32 mouse cellular contexts compared by ENCODE assay signal in genomic region chr11:56341731-56342130, GRCm38 (mm10).
A peak's percentile ranks its signal among the peaks of the same experiment; 100 is the strongest.
DNase-seq lines count a peak whose midpoint lies in the region; ATAC-seq and TF ChIP-seq lines count a peak whose summit lies in the region.
"Had no signal": no experiment of that assay in that cellular context is flagged by ENCODE, and none has a peak within 500 bp of the region (broad histone marks: within the 10 kb centered on the region; RNA-seq: fewer than 3 reads in every experiment).

No protein-coding gene starts in this region.

- no peak overlapping the region for H3K4me3 ChIP-seq in forebrain, embryonic 14.5 days (ENCODE audit: low read depth, low read length)
- H3K4me3 ChIP-seq in forebrain, embryonic 13.5 days: no peak overlapping the region
- H3K4me3 ChIP-seq in CH12.LX (replicated peaks in 1 of 3; ENCODE audit: low read depth in 2 of 3, low read length in 2 of 3, poor library complexity in 1 of 3): no peak overlapping the region
- H3K4me3 ChIP-seq in embryonic fibroblast, embryonic 13.5 days (ENCODE audit: insufficient read depth, low read length): no peak overlapping the region
- no peak overlapping the region for H3K4me3 ChIP-seq in midbrain, embryonic 14.5 days (replicated peaks; ENCODE audit: low read depth, low read length)
- no peak overlapping the region for H3K4me3 ChIP-seq in left cerebral cortex, adult 2 months
- H3K4me3 ChIP-seq: embryonic facial prominence, embryonic 10.5 days; embryonic facial prominence, embryonic 13.5 days; forebrain, embryonic 10.5 days; gastrocnemius, adult 2 months; heart, adult 2 months; heart, embryonic 10.5 days; heart, embryonic 13.5 days had no signal

- WGBS in forebrain, embryonic 14.5 days: 69% methylated on average over 1 of the region's 1 CpGs
- WGBS in forebrain, embryonic 13.5 days: 72% methylated on average over 1 of the region's 1 CpGs
- 86% methylated on average over 1 of the region's 1 CpGs for WGBS in midbrain, embryonic 14.5 days

- TF ChIP-seq RAD21 in CH12.LX (IDR thresholded peaks at IDR 0.05; ENCODE audit: low read depth, low read length): no peak

- intact Hi-C loops in left cerebral cortex, adult 2 months (cut with DNase I): no loop called here

- H3K36me3 ChIP-seq in forebrain, embryonic 14.5 days (ENCODE audit: control insufficient read depth, insufficient read depth, low read length): no peaks in the 10 kb centered on the region
- no peaks in the 10 kb centered on the region for H3K36me3 ChIP-seq in forebrain, embryonic 13.5 days (ENCODE audit: poor library complexity, severe bottlenecking)
- H3K36me3 ChIP-seq in CH12.LX (replicated peaks in 1 of 2; ENCODE audit: control insufficient read depth in 1 of 2, insufficient read depth in 1 of 2, low read length in 1 of 2): no peaks in the 10 kb centered on the region
- no peaks in the 10 kb centered on the region for H3K36me3 ChIP-seq in midbrain, embryonic 14.5 days (ENCODE audit: control insufficient read depth, insufficient read depth, low read length)
- H3K36me3 ChIP-seq: embryonic facial prominence, embryonic 10.5 days; embryonic facial prominence, embryonic 13.5 days; forebrain, embryonic 10.5 days; G1E; heart, embryonic 10.5 days; heart, embryonic 13.5 days had no signal

- dilution Hi-C loops in CH12.LX (cut with MboI; ENCODE audit: extremely low pct_ligation_motif_present, extremely low pct_unique_long_range_greater_than_20kb, low sequenced_read_pairs): no loop called here

- no peak overlapping the region for H3K4me2 ChIP-seq in forebrain, embryonic 14.5 days (ENCODE audit: low read length)
- no peak overlapping the region for H3K4me2 ChIP-seq in forebrain, embryonic 13.5 days
- H3K4me2 ChIP-seq in CH12.LX (ENCODE audit: insufficient read depth, low read depth, poor library complexity, severe bottlenecking): no peak overlapping the region
- no peak overlapping the region for H3K4me2 ChIP-seq in midbrain, embryonic 14.5 days (ENCODE audit: low read length)
- H3K4me2 ChIP-seq: embryonic facial prominence, embryonic 13.5 days; heart, embryonic 13.5 days; hindbrain, embryonic 14.5 days had no signal

- TF ChIP-seq EP300 in CH12.LX (IDR thresholded peaks at IDR 0.05; ENCODE audit: low read length): peak; percentile 71

- DNase-seq in forebrain, embryonic 14.5 days (ENCODE audit: low spot score): no peak
- DNase-seq in 3134 (ENCODE audit: extremely low read depth, insufficient read length, low spot score) (peak; percentile 53), CH12.LX (ENCODE audit: extremely low read depth) (peak; percentile 23)
- no peak for DNase-seq in midbrain, embryonic 14.5 days
- no peak for DNase-seq in left cerebral cortex, adult 2 months (ENCODE audit: extremely low spot score in 1 of 2, low spot score in 2 of 2)
- no peak for DNase-seq in adrenal gland, postnatal 4 days (ENCODE audit: low spot score in 2 of 2)
- DNase-seq: adrenal gland, postnatal 10 days; adrenal gland, postnatal 36 days; cerebellum, adult 11 months; cerebellum, adult 2 months; cerebellum, adult 9-11 months; cerebellum, postnatal 25 days; embryo, embryonic 11 days; gastrocnemius, adult 2 months; gastrocnemius, postnatal 25 days; heart, adult 2 months; heart, postnatal 14 days; heart, postnatal 4 days; kidney, adult 18-20 months had no signal

- H3K79me2 ChIP-seq in CH12.LX (replicated peaks; ENCODE audit: control insufficient read depth, extremely low read depth, insufficient read depth, poor library complexity, severe bottlenecking): no peaks in the 10 kb centered on the region

- no peaks in the 10 kb centered on the region for H3K4me1 ChIP-seq in forebrain, embryonic 14.5 days (ENCODE audit: control insufficient read depth, insufficient read depth, low read length)
- H3K4me1 ChIP-seq in forebrain, embryonic 13.5 days: no peaks in the 10 kb centered on the region
- H3K4me1 ChIP-seq in CH12.LX (ENCODE audit: control insufficient read depth in 1 of 2, insufficient read depth in 2 of 2): peaks cover 0 to 15% of the 10 kb centered on the region in 2 experiments; a peak in 2 of 4 replicates
- H3K4me1 ChIP-seq in embryonic fibroblast, embryonic 13.5 days (ENCODE audit: control insufficient read depth, insufficient read depth, low read length): peaks cover 16% of the 10 kb centered on the region
- H3K4me1 ChIP-seq in midbrain, embryonic 14.5 days (ENCODE audit: control insufficient read depth, insufficient read depth, low read length): no peaks in the 10 kb centered on the region
- H3K4me1 ChIP-seq: embryonic facial prominence, embryonic 10.5 days; embryonic facial prominence, embryonic 13.5 days; heart, embryonic 10.5 days; heart, embryonic 13.5 days had no signal

- in situ Hi-C loops in CH12.LX (cut with MboI; ENCODE audit: low pct_ligation_motif_present, low pct_unique_long_range_greater_than_20kb, low sequenced_read_pairs): no loop called here

- H3K27ac ChIP-seq in forebrain, embryonic 14.5 days (ENCODE audit: low read depth, low read length): 0 out of 2 replicates have a peak overlapping the region, but pooled peaks have one; percentile 27
- no peak overlapping the region for H3K27ac ChIP-seq in forebrain, embryonic 13.5 days
- no peak overlapping the region for H3K27ac ChIP-seq in CH12.LX (ENCODE audit: insufficient read depth, low read depth)
- peak overlapping the region; percentile 77 for H3K27ac ChIP-seq in embryonic fibroblast, embryonic 13.5 days (ENCODE audit: insufficient read depth, low read length)
- no peak overlapping the region for H3K27ac ChIP-seq in midbrain, embryonic 14.5 days (replicated peaks; ENCODE audit: low read depth, low read length)
- H3K27ac ChIP-seq in left cerebral cortex, adult 2 months: no peak overlapping the region
- H3K27ac ChIP-seq: embryonic facial prominence, embryonic 10.5 days; embryonic facial prominence, embryonic 13.5 days; forebrain, embryonic 10.5 days; gastrocnemius, adult 2 months; heart, adult 2 months; heart, embryonic 10.5 days; heart, embryonic 13.5 days; hindbrain, embryonic 14.5 days; hindbrain, postnatal 0 days had no signal

- no peak for TF ChIP-seq POLR2A in CH12.LX (IDR thresholded peaks at IDR 0.05; ENCODE audit: low read depth, low read length)
- TF ChIP-seq POLR2A in embryonic fibroblast, embryonic 13.5 days (IDR thresholded peaks at IDR 0.05; ENCODE audit: low read depth, low read length): no peak

- no peaks in the 10 kb centered on the region for H3K9me3 ChIP-seq in forebrain, embryonic 14.5 days (replicated peaks; ENCODE audit: control insufficient read depth, low read length)
- no peaks in the 10 kb centered on the region for H3K9me3 ChIP-seq in forebrain, embryonic 13.5 days (replicated peaks)
- peaks cover 39% of the 10 kb centered on the region for H3K9me3 ChIP-seq in CH12.LX (replicated peaks; ENCODE audit: low read length)
- H3K9me3 ChIP-seq in midbrain, embryonic 14.5 days (ENCODE audit: control insufficient read depth, low read length): no peaks in the 10 kb centered on the region
- H3K9me3 ChIP-seq: embryonic facial prominence, embryonic 10.5 days; embryonic facial prominence, embryonic 13.5 days; forebrain, embryonic 10.5 days; heart, embryonic 10.5 days; heart, embryonic 13.5 days had no signal

- ATAC-seq in forebrain, embryonic 14.5 days: no peak
- no peak for ATAC-seq in forebrain, embryonic 13.5 days
- ATAC-seq in midbrain, embryonic 14.5 days (ENCODE audit: low FRiP score, low TSS enrichment): no peak
- ATAC-seq: activated CD4-positive, CD25-positive, alpha-beta regulatory T cell, adult 4 months; hindbrain, postnatal 0 days; inflammation-experienced regulatory T-cells, adult 6 months; intestine, embryonic 16.5 days had no signal

- no peak for TF ChIP-seq CTCF in CH12.LX (conservative IDR thresholded peaks at IDR 0.05 in 1 of 2, IDR thresholded peaks at IDR 0.05 in 1 of 2; ENCODE audit: low read depth in 2 of 2, low read length in 2 of 2)
- TF ChIP-seq CTCF in embryonic fibroblast, embryonic 13.5 days (IDR thresholded peaks at IDR 0.05; ENCODE audit: borderline replicate concordance, insufficient read depth, low read length): no peak
- TF ChIP-seq CTCF in left cerebral cortex, adult 2 months (IDR thresholded peaks at IDR 0.05): no peak

- H3K27me3 ChIP-seq in forebrain, embryonic 14.5 days (replicated peaks; ENCODE audit: control insufficient read depth, insufficient read depth, low read length): no peaks in the 10 kb centered on the region
- no peaks in the 10 kb centered on the region for H3K27me3 ChIP-seq in forebrain, embryonic 13.5 days
- H3K27me3 ChIP-seq in CH12.LX (replicated peaks): no peaks in the 10 kb centered on the region
- H3K27me3 ChIP-seq in midbrain, embryonic 14.5 days (ENCODE audit: control insufficient read depth, insufficient read depth, low read length): no peaks in the 10 kb centered on the region
- H3K27me3 ChIP-seq: embryonic facial prominence, embryonic 13.5 days; heart, embryonic 13.5 days had no signal

- H3K9ac ChIP-seq in forebrain, embryonic 14.5 days (ENCODE audit: low read length): no peak overlapping the region
- no peak overlapping the region for H3K9ac ChIP-seq in forebrain, embryonic 13.5 days
- H3K9ac ChIP-seq in CH12.LX (ENCODE audit: insufficient read depth, low read depth): no peak overlapping the region
- no peak overlapping the region for H3K9ac ChIP-seq in midbrain, embryonic 14.5 days (replicated peaks; ENCODE audit: low read length)
- H3K9ac ChIP-seq: embryonic facial prominence, embryonic 13.5 days; heart, embryonic 13.5 days; hindbrain, embryonic 14.5 days had no signal

TF ChIP-seq in CH12.LX, 34 proteins besides CTCF, POLR2A, EP300 and RAD21:
- no peak for TF ChIP-seq TBP (conservative IDR thresholded peaks at IDR 0.05; ENCODE audit: low read depth, low read length)
- TF ChIP-seq IRF4 (IDR thresholded peaks at IDR 0.05; ENCODE audit: low read depth, low read length): 0 out of 2 replicates have a peak, but pooled peaks have one; percentile 12
- no peak for TF ChIP-seq E2F4 (IDR thresholded peaks at IDR 0.05; ENCODE audit: insufficient replicate concordance, low read depth, low read length)
- TF ChIP-seq CHD2 (IDR thresholded peaks at IDR 0.05; ENCODE audit: low read length): no peak
- TF ChIP-seq ELF1 (IDR thresholded peaks at IDR 0.05; ENCODE audit: low read depth, low read length): no peak
- no peak for TF ChIP-seq ZC3H11A (IDR thresholded peaks at IDR 0.05; ENCODE audit: low read depth, low read length)
- no peak for TF ChIP-seq HCFC1 (IDR thresholded peaks at IDR 0.05; ENCODE audit: low read depth, low read length)
- no peak for TF ChIP-seq ZMIZ1 (IDR thresholded peaks at IDR 0.05; ENCODE audit: low read depth, low read length)
- TF ChIP-seq JUN (IDR thresholded peaks at IDR 0.05; ENCODE audit: insufficient read depth, low read depth, low read length): no peak
- TF ChIP-seq MXI1 (IDR thresholded peaks at IDR 0.05; ENCODE audit: low read depth, low read length): no peak
- TF ChIP-seq ETS1 (conservative IDR thresholded peaks at IDR 0.05; ENCODE audit: low read depth, low read length): peak; percentile 68
- TF ChIP-seq JUND (conservative IDR thresholded peaks at IDR 0.05; ENCODE audit: low read depth, low read length): peak; percentile 50
- no peak for TF ChIP-seq MEF2A (IDR thresholded peaks at IDR 0.05; ENCODE audit: borderline replicate concordance, low read depth, low read length)
- TF ChIP-seq KAT2A (IDR thresholded peaks at IDR 0.05; ENCODE audit: insufficient replicate concordance, low read length): no peak
- TF ChIP-seq UBTF (IDR thresholded peaks at IDR 0.05; ENCODE audit: low read depth, low read length): no peak
TF ChIP-seq in CH12.LX: peak in this region for 3.

Comparison
In these comparisons a context has a peak if more than half of its experiments do, and no peak if none do; other contexts are left out.
1. H3K27ac ChIP-seq: peak in forebrain, embryonic 14.5 days (single experiment) and embryonic fibroblast, embryonic 13.5 days (single experiment); none in forebrain, embryonic 13.5 days (single experiment), CH12.LX (single experiment), midbrain, embryonic 14.5 days (single experiment) and left cerebral cortex, adult 2 months (single experiment).
2. DNase-seq: peak in 3134 (single experiment) and CH12.LX (single experiment); none in forebrain, embryonic 14.5 days (single experiment), midbrain, embryonic 14.5 days (single experiment), left cerebral cortex, adult 2 months (0 of 2) and adrenal gland, postnatal 4 days (0 of 2).